Mouse (Mus musculus) megakaryocyte, embryonic 14.5 days (primary cell): ENCODE results near the gene Slamf9.

Source experiments
- FLI1 ChIP-seq: IDR thresholded peaks from 2 replicates; pipeline ENCODE4 v1.6.1; 2012; ENCODE audit warnings: low read length, inconsistent platforms, mixed read lengths
- GATA1 ChIP-seq: IDR thresholded peaks from 3 replicates; pipeline ENCODE4 v1.6.1; 2012; ENCODE audit warnings: mixed read lengths, low read length, inconsistent platforms, borderline replicate concordance

GRCm38 (mm10) chr1:172469373-172469772 is 5.8 kb upstream of the Slamf9 start:
- no peak for TF ChIP-seq GATA1
- no peak for TF ChIP-seq FLI1
